Mouse (Mus musculus): ENCODE data around the gene Styx. TPM values are rescaled to one million over a fixed set of nuclear protein-coding genes. Genes with fewer than 3 reads are reported as not detected.
"Not testable (repeated sequence)": the region's sequence is repeated elsewhere in the genome, so short reads cannot be mapped to it uniquely, and the experiment has no call there.

Gene Styx
- total RNA-seq, 1 experiment from 2014 or later: 26.5 TPM

- no peak for ATAC-seq (replicated peaks; ENCODE audit: low read depth, poor library complexity, severe bottlenecking)
These were observed 111.5 kb downstream of the Styx start for GRCm38 (mm10) chr14:45462374-45462773.

- no peak for ATAC-seq (replicated peaks; ENCODE audit: low read depth, poor library complexity, severe bottlenecking)
These were observed 112.1 kb downstream of the Styx start for GRCm38 (mm10) chr14:45462875-45463475.

GRCm38 (mm10) chr14:45463599-45463998 is 112.7 kb downstream of the Styx start:
- no peak for ATAC-seq (replicated peaks; ENCODE audit: low read depth, poor library complexity, severe bottlenecking)

GRCm38 (mm10) chr14:45464036-45465035 is 113.4 kb downstream of the Styx start:
- ATAC-seq (replicated peaks; ENCODE audit: low read depth, poor library complexity, severe bottlenecking): no peak

DNA sequence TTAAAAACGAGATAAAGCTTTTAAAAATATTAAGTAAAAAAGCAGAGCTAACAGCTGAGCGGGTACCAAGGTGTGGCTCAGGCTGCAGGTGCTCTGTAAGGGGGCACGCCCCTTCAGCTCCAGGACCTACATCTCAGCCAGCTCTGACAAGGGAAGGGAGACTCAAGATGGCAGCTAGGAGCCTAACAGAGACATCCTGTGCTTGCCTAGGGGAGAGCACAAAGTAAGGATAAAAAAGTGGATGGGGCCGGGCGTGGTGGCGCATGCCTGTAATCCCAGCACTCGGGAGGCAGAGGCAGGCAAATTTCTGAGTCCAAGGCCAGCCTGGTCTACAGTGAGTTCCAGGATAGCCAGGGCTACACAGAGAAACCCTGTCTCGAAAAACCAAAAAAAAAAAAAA is 115.5 kb downstream of the Styx start:
- not testable (repeated sequence) for ATAC-seq (replicated peaks; ENCODE audit: low read depth, poor library complexity, severe bottlenecking)

DNA sequence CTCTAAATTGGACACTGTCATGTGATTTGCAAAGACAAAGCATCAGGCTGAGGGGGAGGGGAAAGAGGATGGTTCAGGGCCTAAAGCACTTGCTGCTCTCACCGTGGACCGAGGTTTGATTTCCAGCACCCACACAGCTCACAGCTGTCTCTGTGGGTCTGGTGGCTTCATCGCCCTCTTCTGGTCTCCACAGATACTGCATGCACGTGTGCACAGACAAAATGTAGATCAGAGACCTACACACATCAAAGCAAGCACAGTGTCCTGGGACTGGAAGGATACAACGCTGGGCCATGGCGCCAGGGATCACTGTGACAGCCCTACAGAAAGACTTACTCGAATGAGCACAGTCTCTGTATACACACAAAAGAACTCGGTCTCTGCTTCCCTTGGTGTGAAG is 118.6 kb downstream of the Styx start:
- no peak for ATAC-seq (replicated peaks; ENCODE audit: low read depth, poor library complexity, severe bottlenecking)

Other genes with a start within 250 kb of the Styx start
- gene Gpr137c, start 131.4 kb upstream of the Styx start, total RNA-seq (2017): 0.05 and 0.32 TPM in 2 replicates
- 14.6 and 18.3 TPM in 2 replicates for gene Txndc16, start 130.8 kb upstream of the Styx start, total RNA-seq (2017)
- 48.1 and 55.0 TPM in 2 replicates for gene Ero1l, start 32.3 kb upstream of the Styx start, total RNA-seq (2017)
- gene Psmc6, start 21.3 kb upstream of the Styx start, total RNA-seq (2017): 222 and 266 TPM in 2 replicates
- gene Gnpnat1, start 53.8 kb downstream of the Styx start, total RNA-seq (2017): 23.3 and 31.1 TPM in 2 replicates
- gene Fermt2, start 179.0 kb downstream of the Styx start, total RNA-seq (2017): not detected in 2 replicates

All from common myeloid progenitor, adult 5-6 weeks (primary cell).